Mouse (Mus musculus): Measurements from ENCODE around the gene Uckl1.

Gene Uckl1

GRCm38 (mm10) chr2:181572921-181573920 is 11.5 kb downstream of the Uckl1 start:
- peak in 1 of 2 experiments; percentile 56 for DNase-seq (ENCODE audit: low spot score in 2 of 2)

GRCm38 (mm10) chr2:181571941-181572670 is 12.6 kb downstream of the Uckl1 start:
- peak in 1 of 2 experiments; percentile 53 for DNase-seq (ENCODE audit: low spot score in 2 of 2)

GRCm38 (mm10) chr2:181570921-181571595 is 13.6 kb downstream of the Uckl1 start:
- no peak for DNase-seq (ENCODE audit: low spot score in 2 of 2)

- DNase-seq (ENCODE audit: low spot score in 2 of 2): no peak
These were observed 14.3 kb downstream of the Uckl1 start for GRCm38 (mm10) chr2:181570375-181570774.

GRCm38 (mm10) chr2:181569856-181570255 is 14.8 kb downstream of the Uckl1 start:
- no peak for DNase-seq (ENCODE audit: low spot score in 2 of 2)

GRCm38 (mm10) chr2:181568272-181569008 is 16.3 kb downstream of the Uckl1 start:
- peak in 1 of 2 experiments; percentile 32 for DNase-seq (ENCODE audit: low spot score in 2 of 2)

GRCm38 (mm10) chr2:181567338-181567737 is 17.4 kb downstream of the Uckl1 start:
- DNase-seq (ENCODE audit: low spot score in 2 of 2): no peak

- DNase-seq (ENCODE audit: low spot score in 2 of 2): no peak
These were observed 30.9 kb downstream of the Uckl1 start for GRCm38 (mm10) chr2:181553772-181554171.

- DNase-seq (ENCODE audit: low spot score in 2 of 2): no peak
These were observed 34.5 kb downstream of the Uckl1 start for GRCm38 (mm10) chr2:181550233-181550632.

GRCm38 (mm10) chr2:181548682-181549081 is 36.0 kb downstream of the Uckl1 start:
- no peak for DNase-seq (ENCODE audit: low spot score in 2 of 2)

GRCm38 (mm10) chr2:181548227-181548626 is 36.5 kb downstream of the Uckl1 start:
- no peak for DNase-seq (ENCODE audit: low spot score in 2 of 2)

- DNase-seq (ENCODE audit: low spot score in 2 of 2): no peak
These were observed 38.5 kb downstream of the Uckl1 start for GRCm38 (mm10) chr2:181546142-181546541.

GRCm38 (mm10) chr2:181541761-181542380 is 42.8 kb downstream of the Uckl1 start:
- no peak for DNase-seq (ENCODE audit: low spot score in 2 of 2)

GRCm38 (mm10) chr2:181537444-181538047 is 47.1 kb downstream of the Uckl1 start:
- DNase-seq (ENCODE audit: low spot score in 2 of 2): no peak

- DNase-seq (ENCODE audit: low spot score in 2 of 2): no peak
These were observed 48.3 kb downstream of the Uckl1 start for GRCm38 (mm10) chr2:181536410-181536809.

GRCm38 (mm10) chr2:181532589-181532988 is 52.1 kb downstream of the Uckl1 start:
- DNase-seq (ENCODE audit: low spot score in 2 of 2): no peak

- no peak for DNase-seq (ENCODE audit: low spot score in 2 of 2)
These were observed 55.6 kb downstream of the Uckl1 start for GRCm38 (mm10) chr2:181529076-181529475.

GRCm38 (mm10) chr2:181525526-181525925 is 59.2 kb downstream of the Uckl1 start:
- DNase-seq (ENCODE audit: low spot score in 2 of 2): no peak

GRCm38 (mm10) chr2:181522811-181523210 is 61.9 kb downstream of the Uckl1 start:
- DNase-seq (ENCODE audit: low spot score in 2 of 2): no peak

GRCm38 (mm10) chr2:181521491-181521890 is 63.2 kb downstream of the Uckl1 start:
- DNase-seq (ENCODE audit: low spot score in 2 of 2): no peak

- DNase-seq (ENCODE audit: low spot score in 2 of 2): no peak
These were observed 63.8 kb downstream of the Uckl1 start for GRCm38 (mm10) chr2:181520936-181521227.
